Mouse (Mus musculus): ENCODE measurements around the gene Mrgpra1.
"Not testable (repeated sequence)": the region's sequence is repeated elsewhere in the genome, so short reads cannot be mapped to it uniquely, and the experiment has no call there.

Gene Mrgpra1

DNA sequence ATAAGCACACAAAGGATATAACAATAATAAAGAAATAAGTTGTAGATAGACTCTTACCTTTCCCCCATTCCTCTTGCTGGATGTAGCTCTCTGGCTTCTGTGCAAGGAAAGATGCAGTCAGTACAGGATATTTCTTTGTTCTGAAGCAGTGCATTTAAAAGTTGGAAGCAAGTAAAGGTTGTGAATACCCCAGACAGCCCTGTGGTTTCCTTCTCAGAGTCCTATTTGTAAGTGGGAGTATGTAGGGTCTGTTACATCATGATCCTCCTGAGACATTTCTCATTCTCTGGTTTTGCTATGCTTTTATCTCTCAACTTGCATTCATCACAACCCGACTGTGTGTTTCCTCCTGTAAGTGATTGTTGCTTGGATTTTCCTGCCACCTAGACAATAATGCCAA, at the start of gene Mrgpra1:
Gene Mrgpra1, minus strand, starts transcription at position 101 of the 400 bp plus-strand sequence.
- DNase-seq (ENCODE audit: low spot score) = no peak

DNA sequence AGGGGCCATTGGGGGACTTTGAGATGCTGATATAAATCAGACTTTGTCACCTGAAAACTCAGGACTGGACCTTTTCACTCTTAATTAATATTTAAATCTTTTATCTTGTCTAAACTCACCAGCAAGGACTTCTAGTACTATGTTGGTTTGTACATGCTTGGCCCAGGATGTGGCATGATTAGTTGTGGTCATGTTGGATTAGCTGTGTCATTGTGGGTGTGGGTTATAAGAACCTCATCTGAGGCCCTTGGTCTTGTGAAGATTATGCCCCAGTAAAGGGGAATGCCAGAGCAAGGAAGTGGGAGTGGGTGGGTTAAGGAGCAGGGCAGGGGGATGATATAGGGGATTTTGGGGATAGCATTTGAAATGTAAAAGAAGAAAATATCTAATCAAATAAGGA, 47.1 kb upstream of the Mrgpra1 start:
- DNase-seq (ENCODE audit: low spot score) = no peak

DNA sequence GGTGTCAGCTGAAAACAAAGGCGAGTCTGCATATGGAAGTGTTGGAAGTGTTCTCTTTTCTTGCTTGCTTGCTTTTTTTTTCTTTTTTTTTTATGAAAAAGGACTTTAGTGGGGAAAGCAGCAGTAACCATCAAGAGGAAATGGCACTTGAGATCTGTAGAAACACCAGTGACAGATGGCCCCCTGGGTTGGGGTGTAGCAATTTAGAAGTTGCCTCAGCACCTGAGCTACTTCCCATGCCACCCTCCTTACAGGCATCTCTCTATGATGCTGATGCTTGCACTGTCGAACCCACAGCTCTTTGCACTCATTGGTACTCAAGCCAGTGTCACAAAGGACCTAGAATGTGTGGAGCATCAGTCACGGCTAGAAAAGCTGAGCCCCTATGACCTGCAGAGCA, 5.6 kb downstream of the Mrgpra1 start:
- no peak for DNase-seq (ENCODE audit: low spot score)

DNA sequence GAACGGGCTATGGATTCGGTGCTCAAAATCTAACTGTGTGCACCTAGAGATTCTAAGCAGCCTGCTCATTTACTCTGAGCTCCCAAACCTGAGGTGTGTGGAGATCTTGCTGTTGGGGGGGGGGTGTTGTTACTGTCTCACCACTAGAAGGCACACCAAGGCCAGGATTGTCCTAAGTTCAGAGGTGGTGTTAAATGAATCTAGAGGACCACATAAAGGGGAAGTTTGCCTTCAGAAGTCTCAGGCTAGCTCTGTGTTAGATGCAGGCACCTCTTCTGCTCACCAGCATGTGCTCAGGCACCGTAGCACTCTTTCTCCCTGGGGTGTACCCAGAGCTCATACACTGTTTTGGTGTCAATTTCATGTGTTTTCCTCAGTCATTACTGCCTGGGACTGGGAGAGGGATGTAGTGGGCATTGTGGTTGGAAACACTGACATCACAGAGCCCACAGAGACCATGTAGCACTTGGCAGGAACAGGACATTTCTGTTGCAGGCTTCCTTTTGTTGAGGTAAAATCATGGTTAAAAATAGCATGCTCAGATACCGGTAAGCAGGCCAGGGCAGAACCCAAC, 8.0 kb downstream of the Mrgpra1 start:
- DNase-seq (ENCODE audit: low spot score) = no peak

DNA sequence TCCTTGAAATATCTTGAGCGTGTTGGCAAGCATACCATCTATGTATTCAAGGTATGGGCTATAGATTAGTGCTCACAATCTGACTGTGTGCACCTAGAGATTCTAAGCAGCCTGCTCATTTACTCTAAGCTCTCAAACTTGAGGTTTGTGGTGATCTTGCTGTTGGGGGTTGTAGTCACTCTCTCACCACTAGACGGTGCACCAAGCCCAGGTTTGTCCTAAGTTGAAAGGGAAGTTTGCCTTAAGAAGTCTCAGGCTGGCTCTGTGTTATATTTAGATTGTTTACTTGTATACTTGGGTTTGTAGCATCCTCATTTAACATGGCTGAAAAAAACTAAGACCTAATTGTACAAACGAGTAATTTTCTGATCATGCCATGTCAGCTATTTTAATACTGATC, 12.2 kb downstream of the Mrgpra1 start:
- DNase-seq (ENCODE audit: low spot score) = not testable (repeated sequence)

DNA sequence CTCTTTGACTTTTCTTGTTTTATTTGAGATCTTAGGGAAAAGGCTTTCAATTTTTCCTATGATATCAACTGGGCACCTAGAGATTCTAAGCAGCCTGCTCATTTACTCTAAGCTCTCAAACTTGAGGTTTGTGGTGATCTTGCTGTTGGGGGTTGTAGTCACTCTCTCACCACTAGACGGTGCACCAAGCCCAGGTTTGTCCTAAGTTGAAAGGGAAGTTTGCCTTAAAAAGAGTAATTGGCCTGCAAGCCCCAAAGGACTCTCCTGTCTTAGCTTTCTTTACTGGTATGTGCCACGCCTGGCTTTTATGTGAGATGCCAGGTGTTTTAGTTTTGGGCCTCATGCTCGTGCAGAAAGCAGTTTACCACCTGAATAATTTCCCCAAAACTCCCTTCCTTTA, 12.7 kb downstream of the Mrgpra1 start:
- not testable (repeated sequence) for DNase-seq (ENCODE audit: low spot score)

DNA sequence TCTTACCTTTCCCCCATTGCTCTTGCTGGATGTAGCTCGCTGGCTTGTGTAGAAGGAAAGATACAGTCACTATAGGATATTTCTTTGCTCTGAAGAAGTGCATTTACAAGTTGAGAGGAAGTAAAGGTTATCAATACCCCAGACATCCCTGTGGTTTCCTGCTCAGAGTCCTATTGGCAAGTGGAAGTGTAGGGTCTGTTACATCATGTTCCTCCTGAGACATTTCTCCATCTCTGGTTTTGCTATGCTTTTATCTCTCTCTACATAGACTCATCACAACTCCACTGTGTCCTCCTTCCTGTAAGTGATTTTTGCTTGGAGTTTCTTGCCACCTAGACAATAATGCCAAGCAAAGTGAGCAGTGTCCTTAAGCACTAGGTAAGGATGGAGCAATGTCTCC, 35.7 kb downstream of the Mrgpra1 start:
- DNase-seq (ENCODE audit: low spot score) = no peak

DNA sequence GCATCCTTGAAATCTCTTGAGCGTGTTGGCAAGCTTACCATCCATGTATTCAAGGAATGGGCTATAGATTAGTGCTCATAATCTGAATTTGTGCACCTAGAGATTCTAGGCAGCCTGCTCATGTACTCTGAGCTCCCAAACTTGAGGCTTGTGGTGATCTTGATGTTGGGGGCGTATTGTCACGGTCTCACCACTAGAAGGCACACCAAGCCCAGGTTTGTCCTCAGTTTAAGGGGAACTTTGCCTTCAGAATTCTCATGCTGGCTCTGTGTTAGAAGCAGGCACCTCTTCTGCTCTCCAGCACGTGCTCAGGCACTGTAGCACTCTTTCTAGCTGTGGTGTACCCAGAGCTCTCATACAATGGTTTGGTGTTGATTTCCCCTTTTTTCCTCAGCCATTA, 41.8 kb downstream of the Mrgpra1 start:
- DNase-seq (ENCODE audit: low spot score) = no peak

DNA sequence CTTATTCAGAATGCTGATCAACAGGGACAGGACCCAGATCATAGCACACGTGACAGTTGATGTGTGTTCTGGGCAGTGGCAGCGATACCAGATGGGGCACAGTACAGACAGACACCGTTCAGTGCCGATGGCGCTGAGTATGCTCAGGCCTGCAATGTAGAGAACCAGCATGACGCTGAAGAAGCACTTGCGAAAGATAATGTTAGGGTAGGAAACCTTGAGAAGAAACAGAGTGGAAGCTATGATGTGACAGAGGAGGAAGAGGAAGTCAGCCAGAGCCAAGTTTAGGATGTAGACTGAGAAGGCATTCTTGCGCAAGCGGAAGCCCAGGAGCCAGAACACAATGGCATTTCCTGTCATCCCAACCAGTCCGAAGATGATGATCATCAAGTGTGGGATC, 44.2 kb downstream of the Mrgpra1 start:
- no peak for DNase-seq (ENCODE audit: low spot score)

DNA sequence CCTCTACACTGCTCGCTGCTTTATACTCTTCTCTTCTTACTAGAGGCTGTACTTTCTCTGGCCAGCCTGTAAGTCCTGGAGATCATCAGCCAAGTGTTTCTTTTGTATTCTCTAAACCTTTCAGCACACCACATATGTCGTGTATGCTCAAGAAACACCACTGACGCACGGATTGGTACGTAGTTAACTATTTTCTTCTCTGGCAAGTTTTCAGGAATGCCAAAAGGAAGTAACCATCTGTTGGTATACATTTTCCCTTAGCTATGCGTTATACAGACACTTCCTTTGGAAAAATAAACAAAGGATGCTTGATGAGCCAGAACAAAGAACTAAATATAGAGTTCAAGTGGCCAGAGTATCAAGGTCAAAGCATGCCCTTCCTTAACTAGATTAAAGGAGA, 49.4 kb downstream of the Mrgpra1 start:
- DNase-seq (ENCODE audit: low spot score) = not testable (repeated sequence)

DNA sequence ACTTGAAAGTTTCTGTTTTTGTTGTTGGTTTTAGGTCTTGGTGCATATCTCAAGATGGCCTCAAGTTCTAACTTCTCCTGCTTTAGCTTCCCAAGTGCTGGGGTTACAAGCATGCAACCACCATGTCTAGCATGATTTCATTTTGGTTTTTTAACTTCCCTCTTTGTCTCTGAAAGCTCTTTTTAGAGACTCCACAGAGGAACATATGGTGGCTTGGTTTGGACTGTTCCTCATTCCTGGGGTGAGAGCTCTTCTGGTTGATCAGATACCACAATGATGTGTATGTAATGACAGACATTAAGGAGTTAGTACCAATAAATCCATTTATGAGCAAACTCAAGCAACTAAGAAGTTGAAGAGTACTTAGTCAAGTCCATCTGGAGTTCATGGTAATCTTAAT, 54.4 kb downstream of the Mrgpra1 start:
- DNase-seq (ENCODE audit: low spot score) = not testable (repeated sequence)

Measured in yolk sac, embryonic 10.5 days (tissue).